Mouse (Mus musculus): ENCODE measurements around the gene Olfr622. TPM values are rescaled to one million over a fixed set of nuclear protein-coding genes. Genes with fewer than 3 reads are reported as not detected.

Gene Olfr622
- polyA plus RNA-seq, 1 experiment: not detected

DNA sequence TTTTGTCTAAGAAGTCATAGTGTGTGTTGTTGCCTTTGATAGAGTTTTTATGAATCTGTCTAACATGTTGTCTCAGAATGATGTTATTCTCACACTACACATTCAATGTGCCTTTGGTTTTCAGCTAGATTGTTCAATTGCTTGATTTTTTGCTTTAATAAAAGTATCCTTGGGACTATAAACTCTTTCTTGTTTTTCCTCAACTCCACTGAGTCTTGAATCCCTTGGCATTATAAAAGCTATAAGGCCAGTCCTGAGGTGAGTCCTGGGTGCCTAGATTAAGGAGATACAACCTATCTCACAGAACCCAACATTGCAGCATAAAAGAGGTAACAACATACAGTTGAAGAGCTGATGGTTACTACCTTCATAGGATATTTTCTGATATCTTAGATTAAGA lies 42.2 kb downstream of the Olfr622 start, which contains the start of gene Olfr619:
TSS of gene Olfr619 (plus strand) at position 301 of the 400 bp plus-strand sequence.
- Histone ChIP-seq H3K4me3 (replicated peaks; ENCODE audit: insufficient read depth, low read depth, low read length) (no peak within 1 kb of the TSS), H3K27me3 (ENCODE audit: control insufficient read depth, insufficient read depth, low read length) (no peaks in the 10 kb centered on the region), H3K4me1 (ENCODE audit: control insufficient read depth, insufficient read depth, low read length) (no peaks in the 10 kb centered on the region), H3K27ac (ENCODE audit: insufficient read depth, low read length) (no peak within 1 kb of the TSS)
- no peak for DNase-seq
- TF ChIP-seq POLR2A (IDR thresholded peaks at IDR 0.05; ENCODE audit: borderline replicate concordance, insufficient read depth, low read length) (no peak), CTCF (IDR thresholded peaks at IDR 0.05; ENCODE audit: borderline replicate concordance, insufficient read depth, low read depth, low read length) (no peak)

DNA sequence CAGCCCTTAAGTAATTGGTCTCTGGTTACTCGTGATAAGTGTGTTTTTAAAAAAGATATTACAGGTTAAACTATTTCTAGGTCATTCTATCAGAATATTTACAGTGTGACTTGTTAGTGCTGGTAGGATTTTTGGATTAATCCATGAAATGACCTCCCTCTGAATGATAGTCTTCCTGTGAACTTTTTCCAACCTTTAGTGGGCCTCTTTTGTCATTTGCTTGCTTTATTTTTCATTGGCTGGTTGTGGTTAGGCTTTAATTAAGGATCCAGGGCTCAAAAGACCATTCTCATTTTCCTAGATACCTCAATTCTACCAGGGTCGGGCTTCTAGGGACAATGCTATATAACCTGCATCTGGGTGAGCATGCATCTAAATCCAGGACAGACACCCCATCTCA lies 52.7 kb downstream of the Olfr622 start, which contains the start of gene Olfr618:
TSS of gene Olfr618 (plus strand) at position 301 of the 400 bp plus-strand sequence.
- Histone ChIP-seq H3K4me3 (replicated peaks; ENCODE audit: insufficient read depth, low read depth, low read length) (no peak within 1 kb of the TSS), H3K27me3 (ENCODE audit: control insufficient read depth, insufficient read depth, low read length) (no peaks in the 10 kb centered on the region), H3K27ac (ENCODE audit: insufficient read depth, low read length) (no peak within 1 kb of the TSS), H3K4me1 (ENCODE audit: control insufficient read depth, insufficient read depth, low read length) (no peaks in the 10 kb centered on the region)
- no peak for DNase-seq
- TF ChIP-seq CTCF (IDR thresholded peaks at IDR 0.05; ENCODE audit: borderline replicate concordance, insufficient read depth, low read depth, low read length): no peak
- TF ChIP-seq POLR2A (IDR thresholded peaks at IDR 0.05; ENCODE audit: borderline replicate concordance, insufficient read depth, low read length): no peak
- 51% methylated on average over 2 of the region's 2 CpGs for WGBS

Other genes with a start within 250 kb of the Olfr622 start
- gene Usp17lc, start 227.6 kb downstream of the Olfr622 start, polyA plus RNA-seq (2012; rRNA removed): not detected in 2 replicates
- gene Olfr605, start 197.3 kb downstream of the Olfr622 start, polyA plus RNA-seq (2012; rRNA removed): not detected in 2 replicates
- not detected in 2 replicates for gene Olfr606, start 193.7 kb downstream of the Olfr622 start, polyA plus RNA-seq (2012; rRNA removed)
- gene Olfr607, start 178.6 kb downstream of the Olfr622 start, polyA plus RNA-seq (2012; rRNA removed): not detected in 2 replicates
- gene Olfr608, start 172.8 kb downstream of the Olfr622 start, polyA plus RNA-seq (2012; rRNA removed): not detected in 2 replicates
- gene Olfr609, start 144.6 kb downstream of the Olfr622 start, polyA plus RNA-seq (2012; rRNA removed): not detected in 2 replicates
- not detected in 2 replicates for gene Olfr610, start 130.6 kb downstream of the Olfr622 start, polyA plus RNA-seq (2012; rRNA removed)
- not detected in 2 replicates for gene Olfr611, start 121.9 kb downstream of the Olfr622 start, polyA plus RNA-seq (2012; rRNA removed)
- not detected in 2 replicates for gene Olfr612, start 100.0 kb downstream of the Olfr622 start, polyA plus RNA-seq (2012; rRNA removed)
- gene Olfr613, start 94.6 kb downstream of the Olfr622 start, polyA plus RNA-seq (2012; rRNA removed): not detected in 2 replicates
- not detected in 2 replicates for gene Olfr615, start 86.6 kb downstream of the Olfr622 start, polyA plus RNA-seq (2012; rRNA removed)
- gene Olfr616, start 73.6 kb downstream of the Olfr622 start, polyA plus RNA-seq (2012; rRNA removed): not detected in 2 replicates
- gene Olfr617, start 69.6 kb downstream of the Olfr622 start, polyA plus RNA-seq (2012; rRNA removed): not detected in 2 replicates
- not detected in 2 replicates for gene Olfr618, start 52.6 kb downstream of the Olfr622 start, polyA plus RNA-seq (2012; rRNA removed)
- gene Olfr619, start 42.1 kb downstream of the Olfr622 start, polyA plus RNA-seq (2012; rRNA removed): not detected in 2 replicates
- gene Olfr620, start 30.2 kb downstream of the Olfr622 start, polyA plus RNA-seq (2012; rRNA removed): not detected in 2 replicates
- not detected in 2 replicates for gene Olfr623, start 21.0 kb upstream of the Olfr622 start, polyA plus RNA-seq (2012; rRNA removed)
- gene Olfr624, start 28.5 kb upstream of the Olfr622 start, polyA plus RNA-seq (2012; rRNA removed): not detected in 2 replicates
- gene Olfr625-ps1, start 40.0 kb upstream of the Olfr622 start, polyA plus RNA-seq (2012; rRNA removed): not detected in 2 replicates
- gene Olfr243, start 72.0 kb upstream of the Olfr622 start, polyA plus RNA-seq (2012; rRNA removed): not detected in 2 replicates
- gene Olfr628, start 87.7 kb upstream of the Olfr622 start, polyA plus RNA-seq (2012; rRNA removed): not detected in 2 replicates
- not detected in 2 replicates for gene Olfr629, start 102.2 kb upstream of the Olfr622 start, polyA plus RNA-seq (2012; rRNA removed)
- not detected in 2 replicates for gene Olfr630, start 114.6 kb upstream of the Olfr622 start, polyA plus RNA-seq (2012; rRNA removed)
- not detected in 2 replicates for gene Olfr69, start 128.9 kb upstream of the Olfr622 start, polyA plus RNA-seq (2012; rRNA removed)
- gene Olfr68, start 137.0 kb upstream of the Olfr622 start, polyA plus RNA-seq (2012; rRNA removed): not detected in 2 replicates
- not detected in 2 replicates for gene Olfr67, start 149.1 kb upstream of the Olfr622 start, polyA plus RNA-seq (2012; rRNA removed)
- gene Hbb-bt, start 171.3 kb upstream of the Olfr622 start, polyA plus RNA-seq (2012; rRNA removed): 64.2 and 175 TPM in 2 replicates
- gene Hbb-bs, start 185.4 kb upstream of the Olfr622 start, polyA plus RNA-seq (2012; rRNA removed): 581 and 1,292 TPM in 2 replicates
- gene Hbb-bh2, start 197.8 kb upstream of the Olfr622 start, polyA plus RNA-seq (2012; rRNA removed): not detected in 2 replicates
- gene Hbb-bh1, start 200.5 kb upstream of the Olfr622 start, polyA plus RNA-seq (2012; rRNA removed): 0.41 TPM in 1 of 2 replicates, not detected in the other
- 1.3 and 2.3 TPM in 2 replicates for gene Hbb-y, start 210.5 kb upstream of the Olfr622 start, polyA plus RNA-seq (2012; rRNA removed)
- gene Olfr66, start 243.6 kb upstream of the Olfr622 start, polyA plus RNA-seq (2012; rRNA removed): not detected in 2 replicates